Mouse (Mus musculus): ENCODE data around the gene Nrcam. TPM values are rescaled to one million over a fixed set of nuclear protein-coding genes. Genes with fewer than 3 reads are reported as not detected.
A peak's percentile ranks its signal among the peaks of the same experiment; 100 is the strongest.

Nrcam gene
- polyA plus RNA-seq, 1 experiment from 2014 or later, result 146 TPM

DNA sequence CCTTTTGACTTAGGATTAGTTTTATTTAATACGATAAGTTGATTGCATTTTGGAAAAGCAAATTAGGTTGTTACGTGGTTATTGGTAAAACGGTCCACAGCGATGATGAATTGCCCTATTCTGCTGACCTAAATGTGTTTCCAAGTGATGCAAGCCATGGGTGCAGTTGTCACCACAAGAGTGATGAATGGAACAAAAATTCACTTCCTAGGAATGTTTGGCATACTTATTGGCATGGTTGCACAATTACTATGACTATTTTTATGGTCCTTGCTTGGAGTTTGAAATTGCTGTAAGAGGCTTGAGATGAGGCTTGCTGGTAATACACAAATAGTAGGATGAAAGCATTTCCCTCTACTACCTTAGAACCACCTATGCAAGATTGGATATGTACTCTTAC is 125.1 kb downstream of the Nrcam start:
- H3K27me3 ChIP-seq, result no peaks in the 10 kb centered on the region
- WGBS, result 94% methylated on average over 4 of the region's 4 CpGs
- ATAC-seq, result no peak
- no peak overlapping the region for H3K27ac ChIP-seq
- no peak overlapping the region for H3K9ac ChIP-seq (replicated peaks)
- H3K9me3 ChIP-seq, result no peaks in the 10 kb centered on the region
- H3K4me3 ChIP-seq (replicated peaks), result no peak overlapping the region
- H3K36me3 ChIP-seq, result no peaks in the 10 kb centered on the region
- no peaks in the 10 kb centered on the region for H3K4me1 ChIP-seq (replicated peaks)
- no peak overlapping the region for H3K4me2 ChIP-seq (replicated peaks)

DNA sequence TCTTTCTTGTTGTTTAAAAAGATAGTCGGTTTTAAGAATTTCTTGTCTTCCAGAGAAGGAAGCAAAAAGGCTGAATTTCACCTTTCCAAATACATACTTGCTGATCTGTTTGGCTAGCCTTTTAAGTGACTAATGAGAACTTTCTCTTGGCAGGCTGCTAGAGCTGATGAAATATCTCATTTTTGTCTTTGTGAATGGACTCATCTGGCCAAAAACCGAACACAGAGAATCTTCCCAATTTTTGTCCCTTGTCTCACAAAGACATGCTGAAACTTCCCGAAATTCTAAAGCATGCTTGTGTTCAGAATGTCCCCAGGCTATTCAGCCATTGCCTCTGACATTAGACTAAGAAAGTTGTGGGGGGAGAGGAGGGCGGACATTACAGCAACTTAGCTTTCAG is 129.3 kb downstream of the Nrcam start:
- WGBS, result 87% methylated on average over 4 of the region's 4 CpGs
- Histone ChIP-seq H3K4me1 (replicated peaks) (peaks cover 15% of the 10 kb centered on the region), H3K9ac (replicated peaks) (no peak overlapping the region), H3K27me3 (no peaks in the 10 kb centered on the region), H3K4me3 (replicated peaks) (no peak overlapping the region), H3K27ac (no peak overlapping the region), H3K36me3 (no peaks in the 10 kb centered on the region), H3K4me2 (replicated peaks) (no peak overlapping the region), H3K9me3 (no peaks in the 10 kb centered on the region)
- ATAC-seq, result no peak

DNA sequence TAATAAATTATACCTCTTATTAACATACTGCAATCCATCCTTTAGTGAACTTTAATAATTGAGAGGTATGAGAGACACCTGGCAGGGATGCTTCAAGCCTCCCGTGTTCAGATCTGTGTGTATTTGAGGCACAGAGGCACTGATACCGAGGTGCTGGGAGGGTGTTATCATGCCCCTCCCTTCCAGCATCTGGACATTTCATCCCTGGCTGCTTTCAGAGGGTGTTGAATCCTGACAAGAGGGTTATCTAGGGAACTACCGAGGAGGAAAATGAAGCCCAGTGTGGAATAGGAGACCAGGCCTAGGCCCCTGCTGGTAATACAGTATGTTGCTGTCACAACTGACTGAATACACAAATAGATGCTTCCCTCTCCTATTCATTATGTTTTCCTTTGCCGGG is 133.8 kb downstream of the Nrcam start:
- no peak overlapping the region for H3K4me2 ChIP-seq (replicated peaks)

GRCm38 (mm10) chr12:44462976-44463375 is 134.3 kb downstream of the Nrcam start:
- WGBS, result 58% methylated on average over 6 of the region's 6 CpGs
- peaks cover 21% of the 10 kb centered on the region for H3K4me1 ChIP-seq (replicated peaks)
- H3K27me3 ChIP-seq, result no peaks in the 10 kb centered on the region
- no peak overlapping the region for H3K9ac ChIP-seq (replicated peaks)
- no peaks in the 10 kb centered on the region for H3K9me3 ChIP-seq
- no peaks in the 10 kb centered on the region for H3K36me3 ChIP-seq
- H3K4me3 ChIP-seq (replicated peaks), result no peak overlapping the region
- H3K4me2 ChIP-seq (replicated peaks), result no peak overlapping the region
- peak overlapping the region; percentile 57 for H3K27ac ChIP-seq
- ATAC-seq, result peak; percentile 63; the same call in 1 of the 2 replicates

More for the DNA sequence above, 133.8 kb downstream of the Nrcam start:
- no peak overlapping the region for H3K9ac ChIP-seq (replicated peaks)
- H3K4me1 ChIP-seq (replicated peaks), result peaks cover 21% of the 10 kb centered on the region
- H3K27me3 ChIP-seq, result no peaks in the 10 kb centered on the region
- peak overlapping the region; percentile 57 for H3K27ac ChIP-seq
- H3K36me3 ChIP-seq, result no peaks in the 10 kb centered on the region
- ATAC-seq, result peak; percentile 89
- H3K9me3 ChIP-seq, result no peaks in the 10 kb centered on the region
- WGBS, result 44% methylated on average over 4 of the region's 4 CpGs
- H3K4me3 ChIP-seq (replicated peaks), result no peak overlapping the region

GRCm38 (mm10) chr12:44471073-44471472 is 142.4 kb downstream of the Nrcam start:
- no peaks in the 10 kb centered on the region for H3K36me3 ChIP-seq
- no peaks in the 10 kb centered on the region; the same call in 1 of the 2 replicates for H3K4me1 ChIP-seq (replicated peaks)
- no peak for ATAC-seq
- no peaks in the 10 kb centered on the region for H3K9me3 ChIP-seq
- H3K27ac ChIP-seq, result no peak overlapping the region
- H3K4me2 ChIP-seq (replicated peaks), result no peak overlapping the region
- 86% methylated on average over 5 of the region's 5 CpGs for WGBS
- no peak overlapping the region for H3K4me3 ChIP-seq (replicated peaks)
- H3K27me3 ChIP-seq, result no peaks in the 10 kb centered on the region
- H3K9ac ChIP-seq (replicated peaks), result no peak overlapping the region

DNA sequence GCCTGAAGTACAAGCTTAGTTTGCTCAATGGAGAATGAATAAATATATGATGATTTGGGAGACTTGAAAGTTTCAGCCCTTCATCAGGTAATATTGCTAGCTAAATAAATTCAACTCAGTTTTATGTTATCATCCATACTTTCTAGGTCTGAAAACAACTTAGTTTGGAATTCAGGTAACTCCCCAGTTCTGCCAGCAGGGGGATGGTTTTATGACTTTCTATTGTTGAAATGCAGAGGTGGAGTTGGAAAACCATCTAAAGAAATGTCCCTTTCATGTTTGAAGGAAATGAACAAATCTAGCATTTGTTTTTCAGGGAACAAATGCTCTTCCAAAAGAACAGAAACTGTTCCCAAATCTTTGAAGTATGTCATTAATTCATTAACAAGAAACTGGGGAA is 146.7 kb downstream of the Nrcam start:
- ATAC-seq, result no peak
- Histone ChIP-seq H3K4me3 (replicated peaks) (no peak overlapping the region), H3K4me1 (replicated peaks) (peaks cover 8% of the 10 kb centered on the region; the same call in 1 of the 2 replicates), H3K4me2 (replicated peaks) (no peak overlapping the region), H3K9me3 (no peaks in the 10 kb centered on the region), H3K27me3 (no peaks in the 10 kb centered on the region), H3K36me3 (no peaks in the 10 kb centered on the region), H3K27ac (no peak overlapping the region), H3K9ac (replicated peaks) (no peak overlapping the region)

DNA sequence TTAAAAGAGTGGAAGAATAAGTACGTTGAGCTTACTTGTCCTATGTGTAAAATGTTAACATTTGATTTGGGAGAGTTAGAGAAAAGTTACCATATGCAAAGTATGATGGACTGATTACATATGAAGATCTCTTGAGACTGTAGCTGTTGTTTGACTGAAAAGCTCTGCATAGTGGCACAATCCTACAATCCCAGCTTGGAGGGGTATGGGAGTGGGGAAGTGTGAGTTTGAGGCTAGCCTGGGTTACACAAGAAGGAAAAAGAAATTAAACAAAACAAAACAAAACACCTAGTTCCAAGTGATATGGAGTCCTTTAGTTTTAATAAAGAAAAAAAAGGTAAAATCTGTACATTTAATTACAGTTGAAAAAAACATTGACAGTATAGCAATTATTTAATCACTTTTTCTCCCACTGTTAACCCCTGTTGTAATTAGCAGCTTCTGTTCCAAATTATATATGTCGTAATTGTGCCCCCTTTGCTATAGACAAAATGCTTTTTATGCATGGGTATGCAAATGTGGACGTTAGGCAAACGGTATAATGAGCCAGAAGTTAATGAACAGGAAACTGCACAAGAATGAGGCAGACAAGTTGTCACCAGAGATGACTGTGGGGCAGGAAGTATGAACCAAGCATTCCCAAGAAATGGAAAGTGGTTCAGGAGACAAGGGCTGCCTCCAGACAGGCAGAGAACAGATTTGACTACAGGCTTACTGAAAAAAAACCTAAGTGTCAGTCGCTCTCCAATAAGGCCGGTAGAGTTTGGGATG is 150.8 kb downstream of the Nrcam start:
- Histone ChIP-seq H3K36me3 (no peaks in the 10 kb centered on the region), H3K4me2 (replicated peaks) (no peak overlapping the region), H3K4me1 (replicated peaks) (peaks cover 15% of the 10 kb centered on the region; the same call in 1 of the 2 replicates), H3K27ac (no peak overlapping the region), H3K27me3 (no peaks in the 10 kb centered on the region), H3K4me3 (replicated peaks) (no peak overlapping the region), H3K9ac (replicated peaks) (no peak overlapping the region), H3K9me3 (no peaks in the 10 kb centered on the region)
- 77% methylated on average over 6 of the region's 6 CpGs for WGBS
- ATAC-seq, result no peak

GRCm38 (mm10) chr12:44480031-44480419 is 151.3 kb downstream of the Nrcam start:
- Histone ChIP-seq H3K27me3 (no peaks in the 10 kb centered on the region), H3K4me2 (replicated peaks) (no peak overlapping the region), H3K27ac (no peak overlapping the region), H3K9me3 (no peaks in the 10 kb centered on the region), H3K4me1 (replicated peaks) (peaks cover 15% of the 10 kb centered on the region; the same call in 1 of the 2 replicates), H3K9ac (replicated peaks) (no peak overlapping the region), H3K36me3 (no peaks in the 10 kb centered on the region), H3K4me3 (replicated peaks) (no peak overlapping the region)
- ATAC-seq, result no peak
- WGBS, result 65% methylated on average over 2 of the region's 2 CpGs

DNA sequence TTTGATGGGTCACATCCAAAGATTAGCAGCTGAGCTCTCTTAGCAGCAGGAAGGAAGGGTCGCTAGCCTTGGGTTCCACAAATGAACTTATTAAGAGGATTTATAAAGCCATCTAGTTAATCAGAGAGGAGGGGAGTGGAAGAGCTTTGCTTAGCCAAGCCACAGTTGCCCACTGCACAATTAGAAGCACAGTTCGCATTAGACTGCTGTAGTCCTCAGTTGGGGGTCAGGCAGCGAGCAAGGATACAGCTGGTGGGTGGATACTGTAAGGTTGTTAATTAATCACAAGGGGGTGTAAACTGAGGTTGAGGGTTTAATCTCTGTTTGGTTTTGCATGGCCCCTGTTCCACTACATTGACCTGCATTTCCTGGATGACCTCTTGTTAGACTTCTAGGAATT is 152.7 kb downstream of the Nrcam start:
- ATAC-seq, result no peak
- no peaks in the 10 kb centered on the region for H3K27me3 ChIP-seq
- H3K9ac ChIP-seq (replicated peaks), result no peak overlapping the region
- H3K4me2 ChIP-seq (replicated peaks), result no peak overlapping the region
- 37% methylated on average over 3 of the region's 3 CpGs for WGBS
- H3K4me1 ChIP-seq (replicated peaks), result peaks cover 15% of the 10 kb centered on the region; the same call in 1 of the 2 replicates
- no peak overlapping the region for H3K4me3 ChIP-seq (replicated peaks)
- no peaks in the 10 kb centered on the region for H3K9me3 ChIP-seq
- no peak overlapping the region for H3K27ac ChIP-seq
- H3K36me3 ChIP-seq, result no peaks in the 10 kb centered on the region

- no peak for ATAC-seq
- no peak overlapping the region; the same call in 1 of the 2 replicates for H3K27ac ChIP-seq
- WGBS, result 31% methylated on average over 5 of the region's 5 CpGs
Measured at GRCm38 (mm10) chr12:44492759-44493479, 164.2 kb downstream of the Nrcam start.

GRCm38 (mm10) chr12:44497762-44498161 is 169.1 kb downstream of the Nrcam start:
- peaks cover 43% of the 10 kb centered on the region for H3K4me1 ChIP-seq (replicated peaks)
- no peaks in the 10 kb centered on the region for H3K36me3 ChIP-seq
- no peak overlapping the region for H3K9ac ChIP-seq (replicated peaks)
- no peak overlapping the region for H3K4me2 ChIP-seq (replicated peaks)
- no peak for ATAC-seq
- WGBS, result 88% methylated on average over 2 of the region's 2 CpGs
- no peak overlapping the region for H3K27ac ChIP-seq
- no peaks in the 10 kb centered on the region for H3K9me3 ChIP-seq
- H3K27me3 ChIP-seq, result no peaks in the 10 kb centered on the region
- H3K4me3 ChIP-seq (replicated peaks), result no peak overlapping the region

More at GRCm38 (mm10) chr12:44492759-44493479, 164.2 kb downstream of the Nrcam start:
- Histone ChIP-seq H3K9ac (replicated peaks) (no peak overlapping the region), H3K4me1 (replicated peaks) (peaks cover 4% of the 10 kb centered on the region; the same call in 1 of the 2 replicates), H3K27me3 (no peaks in the 10 kb centered on the region), H3K9me3 (no peaks in the 10 kb centered on the region), H3K4me2 (replicated peaks) (no peak overlapping the region), H3K4me3 (replicated peaks) (no peak overlapping the region), H3K36me3 (no peaks in the 10 kb centered on the region)

- Histone ChIP-seq H3K9me3 (no peaks in the 10 kb centered on the region), H3K4me3 (replicated peaks) (no peak overlapping the region), H3K4me2 (replicated peaks) (no peak overlapping the region), H3K36me3 (no peaks in the 10 kb centered on the region), H3K9ac (replicated peaks) (no peak overlapping the region), H3K27me3 (no peaks in the 10 kb centered on the region), H3K4me1 (replicated peaks) (peaks cover 48% of the 10 kb centered on the region), H3K27ac (no peak overlapping the region)
- WGBS, result 31% methylated on average over 5 of the region's 5 CpGs
- peak; percentile 60; the same call in 1 of the 2 replicates for ATAC-seq
Measured at GRCm38 (mm10) chr12:44498872-44499271, 170.2 kb downstream of the Nrcam start.

Data from midbrain, embryonic 13.5 days (tissue).